Mouse (Mus musculus) myocyte (in vitro differentiated cells): ENCODE data around the gene Dbf4.

ENCODE experiments used
- CEBPB ChIP-seq: IDR thresholded peaks from 2 replicates; pipeline ENCODE4 v1.6.1; 2011; ENCODE audit warnings: mild to moderate bottlenecking, moderate library complexity; ENCODE audit not compliant: poor library complexity, insufficient read depth, severe bottlenecking
- E2F4 ChIP-seq: IDR thresholded peaks from one replicate; pipeline ENCODE4 v1.6.1; 2011; ENCODE audit warnings: mild to moderate bottlenecking, control low read depth, moderate library complexity; ENCODE audit not compliant: insufficient read depth
- MAX ChIP-seq: IDR thresholded peaks from one replicate; pipeline ENCODE4 v1.6.1; 2011; ENCODE audit warnings: low read depth, mild to moderate bottlenecking, control low read depth
- MYOG ChIP-seq, 3 experiments: IDR thresholded peaks; one replicate each; pipeline ENCODE4 v1.6.1; 2011; ENCODE audit warnings: control low read depth in 2 of 3, low read depth in 2 of 3, mild to moderate bottlenecking in 2 of 3; ENCODE audit not compliant: insufficient read length in 2 of 3, control insufficient read depth in 1 of 3, insufficient read depth in 1 of 3
- POLR2A ChIP-seq: IDR thresholded peaks from one replicate; pipeline ENCODE4 v1.6.1; 2011; ENCODE audit warnings: low read depth, mild to moderate bottlenecking, control low read depth, moderate library complexity; ENCODE audit not compliant: insufficient read length
- POLR2AphosphoS2 ChIP-seq: IDR thresholded peaks from one replicate; pipeline ENCODE4 v1.6.1; 2011; ENCODE audit warnings: low read depth, control low read depth; ENCODE audit not compliant: insufficient read length
- TCF12 ChIP-seq: IDR thresholded peaks from one replicate; pipeline ENCODE4 v1.6.1; 2011; ENCODE audit warnings: mild to moderate bottlenecking, control low read depth; ENCODE audit not compliant: poor library complexity, insufficient read depth, severe bottlenecking
- USF1 ChIP-seq: IDR thresholded peaks from one replicate; pipeline ENCODE4 v1.6.1; 2011; ENCODE audit warnings: low read depth, mild to moderate bottlenecking, control low read depth, moderate library complexity

DNA sequence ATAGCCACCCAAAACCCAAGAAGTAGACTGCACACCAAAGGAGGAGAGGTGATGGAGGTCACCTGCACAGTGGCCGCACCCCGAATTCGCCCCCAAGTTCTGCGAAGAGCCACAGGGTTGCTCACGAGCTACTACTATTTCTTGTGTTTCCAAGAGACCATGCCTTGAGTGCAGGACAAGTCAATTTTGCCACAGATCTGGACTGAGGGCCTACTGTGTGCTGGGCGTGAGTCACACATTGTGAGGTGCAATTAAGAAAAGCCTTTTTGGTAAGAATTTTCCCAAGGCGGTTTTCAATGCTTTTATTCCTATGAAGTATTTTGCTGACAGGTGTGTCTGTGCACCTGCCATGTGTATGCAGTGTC lies 54.2 kb downstream of the Dbf4 start:
- TF ChIP-seq MAX, result no peak
- TF ChIP-seq MYOG (IDR thresholded peaks at IDR 0.05; ENCODE audit: control insufficient read depth in 1 of 3, insufficient read depth in 1 of 3, insufficient read length in 2 of 3, low read depth in 2 of 3), result no peak
- TF ChIP-seq TCF12, result no peak
- TF ChIP-seq CEBPB, result no peak
- no peak for TF ChIP-seq E2F4
- TF ChIP-seq POLR2A, result no peak
- no peak for TF ChIP-seq POLR2AphosphoS2
- no peak for TF ChIP-seq USF1
